Mouse (Mus musculus): ENCODE measurements at regions not wholly inside any gene's neighbourhood (a gene's known extent, or its start where the extent isn't known, plus 50 kb on each side); places are given as distances from the start of the nearest gene placed in this dataset.

- ATAC-seq (ENCODE audit: insufficient read depth) = no peak
These were observed 345.8 kb downstream of the Arl4a start for GRCm38 (mm10) chr12:39692043-39692442.

GRCm38 (mm10) chr12:39685399-39685798 is 352.4 kb downstream of the Arl4a start:
- ATAC-seq (ENCODE audit: insufficient read depth) = no peak
- H3K4me1 ChIP-seq (replicated peaks; ENCODE audit: control insufficient read depth in 2 of 2, insufficient read depth in 2 of 2, low read length in 1 of 2) = no peaks in the 10 kb centered on the region
- no peaks in the 10 kb centered on the region for H3K9me3 ChIP-seq (ENCODE audit: control insufficient read depth, low read length)
- H3K27me3 ChIP-seq (ENCODE audit: control insufficient read depth, insufficient read depth, low read length) = no peaks in the 10 kb centered on the region
- H3K36me3 ChIP-seq (replicated peaks; ENCODE audit: control insufficient read depth, insufficient read depth, low read depth) = no peaks in the 10 kb centered on the region
- TF ChIP-seq EP300 (IDR thresholded peaks at IDR 0.05; ENCODE audit: low read depth) (no peak), CTCF (IDR thresholded peaks at IDR 0.05; ENCODE audit: low read depth) (no peak)
- no peak overlapping the region for H3K9ac ChIP-seq (replicated peaks)
- no peak overlapping the region for H3K27ac ChIP-seq
- DNase-seq (ENCODE audit: low read depth in 3 of 3, low spot score in 3 of 3) = no peak
- H3K4me2 ChIP-seq (ENCODE audit: low read depth) = no peak overlapping the region
- H3K4me3 ChIP-seq (ENCODE audit: insufficient read depth in 1 of 2, low read depth in 2 of 2, low read length in 2 of 2) = no peak overlapping the region

More at GRCm38 (mm10) chr12:39692043-39692442, 345.8 kb downstream of the Arl4a start:
- no peaks in the 10 kb centered on the region for H3K27me3 ChIP-seq (ENCODE audit: control insufficient read depth, insufficient read depth, low read length)
- TF ChIP-seq CTCF (IDR thresholded peaks at IDR 0.05; ENCODE audit: low read depth) (no peak), EP300 (IDR thresholded peaks at IDR 0.05; ENCODE audit: low read depth) (no peak)
- H3K9ac ChIP-seq (replicated peaks) = no peak overlapping the region
- DNase-seq (ENCODE audit: low read depth in 3 of 3, low spot score in 3 of 3) = no peak
- H3K4me2 ChIP-seq (ENCODE audit: low read depth) = no peak overlapping the region
- no peak overlapping the region for H3K4me3 ChIP-seq (ENCODE audit: insufficient read depth in 1 of 2, low read depth in 2 of 2, low read length in 2 of 2)
- no peak overlapping the region for H3K27ac ChIP-seq
- WGBS (ENCODE audit: insufficient replicate concordance) = 75% methylated on average over 2 of the region's 2 CpGs
- H3K4me1 ChIP-seq (replicated peaks; ENCODE audit: control insufficient read depth in 2 of 2, insufficient read depth in 2 of 2, low read length in 1 of 2) = no peaks in the 10 kb centered on the region
- H3K9me3 ChIP-seq (ENCODE audit: control insufficient read depth, low read length) = no peaks in the 10 kb centered on the region
- no peaks in the 10 kb centered on the region for H3K36me3 ChIP-seq (replicated peaks; ENCODE audit: control insufficient read depth, insufficient read depth, low read depth)

GRCm38 (mm10) chr12:39682121-39682520 is 355.7 kb downstream of the Arl4a start:
- no peak overlapping the region for H3K4me3 ChIP-seq (ENCODE audit: insufficient read depth in 1 of 2, low read depth in 2 of 2, low read length in 2 of 2)
- H3K4me2 ChIP-seq (ENCODE audit: low read depth) = no peak overlapping the region
- no peaks in the 10 kb centered on the region for H3K27me3 ChIP-seq (ENCODE audit: control insufficient read depth, insufficient read depth, low read length)
- DNase-seq (ENCODE audit: low read depth in 3 of 3, low spot score in 3 of 3) = no peak
- no peaks in the 10 kb centered on the region for H3K36me3 ChIP-seq (replicated peaks; ENCODE audit: control insufficient read depth, insufficient read depth, low read depth)
- H3K9me3 ChIP-seq (ENCODE audit: control insufficient read depth, low read length) = no peaks in the 10 kb centered on the region
- no peaks in the 10 kb centered on the region for H3K4me1 ChIP-seq (replicated peaks; ENCODE audit: control insufficient read depth in 2 of 2, insufficient read depth in 2 of 2, low read length in 1 of 2)
- no peak overlapping the region for H3K27ac ChIP-seq
- WGBS (ENCODE audit: insufficient replicate concordance) = 50% methylated on average over 1 of the region's 1 CpGs
- no peak for ATAC-seq (ENCODE audit: insufficient read depth)
- no peak for TF ChIP-seq EP300 (IDR thresholded peaks at IDR 0.05; ENCODE audit: low read depth)
- no peak for TF ChIP-seq CTCF (IDR thresholded peaks at IDR 0.05; ENCODE audit: low read depth)
- no peak overlapping the region for H3K9ac ChIP-seq (replicated peaks)

- no peaks in the 10 kb centered on the region for H3K27me3 ChIP-seq (ENCODE audit: control insufficient read depth, insufficient read depth, low read length)
- DNase-seq (ENCODE audit: low read depth in 3 of 3, low spot score in 3 of 3) = no peak
- H3K4me3 ChIP-seq (ENCODE audit: insufficient read depth in 1 of 2, low read depth in 2 of 2, low read length in 2 of 2) = no peak overlapping the region
- ATAC-seq (ENCODE audit: insufficient read depth) = no peak
- H3K36me3 ChIP-seq (replicated peaks; ENCODE audit: control insufficient read depth, insufficient read depth, low read depth) = no peaks in the 10 kb centered on the region
- TF ChIP-seq EP300 (IDR thresholded peaks at IDR 0.05; ENCODE audit: low read depth) (no peak), CTCF (IDR thresholded peaks at IDR 0.05; ENCODE audit: low read depth) (no peak)
- no peaks in the 10 kb centered on the region for H3K9me3 ChIP-seq (ENCODE audit: control insufficient read depth, low read length)
- 52% methylated on average over 2 of the region's 2 CpGs for WGBS (ENCODE audit: insufficient replicate concordance)
- no peaks in the 10 kb centered on the region for H3K4me1 ChIP-seq (replicated peaks; ENCODE audit: control insufficient read depth in 2 of 2, insufficient read depth in 2 of 2, low read length in 1 of 2)
- no peak overlapping the region for H3K27ac ChIP-seq
- H3K4me2 ChIP-seq (ENCODE audit: low read depth) = no peak overlapping the region
- no peak overlapping the region for H3K9ac ChIP-seq (replicated peaks)
These were observed 362.2 kb downstream of the Arl4a start for GRCm38 (mm10) chr12:39675608-39676007.

- H3K4me2 ChIP-seq (ENCODE audit: low read depth) = no peak overlapping the region
- no peak overlapping the region for H3K4me3 ChIP-seq (ENCODE audit: insufficient read depth in 1 of 2, low read depth in 2 of 2, low read length in 2 of 2)
- H3K9me3 ChIP-seq (ENCODE audit: control insufficient read depth, low read length) = no peaks in the 10 kb centered on the region
- no peaks in the 10 kb centered on the region for H3K36me3 ChIP-seq (replicated peaks; ENCODE audit: control insufficient read depth, insufficient read depth, low read depth)
- DNase-seq (ENCODE audit: low read depth in 3 of 3, low spot score in 3 of 3) (no peak), ATAC-seq (ENCODE audit: insufficient read depth) (no peak)
- H3K27ac ChIP-seq = no peak overlapping the region
- H3K27me3 ChIP-seq (ENCODE audit: control insufficient read depth, insufficient read depth, low read length) = no peaks in the 10 kb centered on the region
- H3K4me1 ChIP-seq (replicated peaks; ENCODE audit: control insufficient read depth in 2 of 2, insufficient read depth in 2 of 2, low read length in 1 of 2) = no peaks in the 10 kb centered on the region
- no peak for TF ChIP-seq EP300 (IDR thresholded peaks at IDR 0.05; ENCODE audit: low read depth)
- no peak for TF ChIP-seq CTCF (IDR thresholded peaks at IDR 0.05; ENCODE audit: low read depth)
- no peak overlapping the region for H3K9ac ChIP-seq (replicated peaks)
- WGBS (ENCODE audit: insufficient replicate concordance) = 67% methylated on average over 2 of the region's 2 CpGs
These were observed 370.1 kb downstream of the Arl4a start for GRCm38 (mm10) chr12:39667701-39668100.
